In genomic region chr6:7564537-7564936, GRCm38 (mm10) we compare ENCODE assay signal across 20 mouse cellular contexts. TPM values are rescaled to one million over a fixed set of nuclear protein-coding genes. Genes with fewer than 3 reads are reported as not detected.
"Had no signal": no experiment of that assay in that cellular context is flagged by ENCODE, and none has a peak within 500 bp of the region (broad histone marks: within the 10 kb centered on the region; RNA-seq: fewer than 3 reads in every experiment).

No protein-coding gene starts in this region.

- H3K4me2 ChIP-seq: lung, embryonic 14.5 days; midbrain, embryonic 12.5 days; stomach, embryonic 15.5 days had no signal

- H3K4me3 ChIP-seq: midbrain, embryonic 10.5 days; midbrain, embryonic 12.5 days; stomach, embryonic 15.5 days had no signal

- H3K27ac ChIP-seq: liver, embryonic 14.5 days; midbrain, embryonic 10.5 days; midbrain, embryonic 12.5 days; stomach, embryonic 15.5 days; stomach, postnatal 0 days had no signal

- H3K9ac ChIP-seq: liver, embryonic 14.5 days; lung, embryonic 14.5 days; midbrain, embryonic 12.5 days; stomach, embryonic 15.5 days had no signal

- DNase-seq: lung, adult 18-20 months; lung, embryonic 14.5 days; lung, postnatal 10 days; lung, postnatal 4 days; midbrain, embryonic 14.5 days; retina, postnatal 1 day; right cerebral cortex, postnatal 14 days; thymus, adult 2 months; thymus, postnatal 25 days; thymus, postnatal 4 days had no signal

- H3K27me3 ChIP-seq: midbrain, embryonic 12.5 days; stomach, embryonic 15.5 days had no signal

- ATAC-seq: midbrain, embryonic 16.5 days had no signal

- H3K9me3 ChIP-seq: midbrain, embryonic 10.5 days; midbrain, embryonic 12.5 days; stomach, embryonic 15.5 days had no signal

- H3K4me1 ChIP-seq: midbrain, embryonic 10.5 days; stomach, embryonic 15.5 days had no signal

- H3K36me3 ChIP-seq: midbrain, embryonic 10.5 days; midbrain, embryonic 12.5 days; stomach, embryonic 15.5 days had no signal

RNA-seq across cellular contexts. Expression of gene Tac1, which starts 9.9 kb away (rescaled TPM):
- total RNA-seq: megakaryocyte, adult 5-6 weeks; megakaryocyte-erythroid progenitor cell, adult 5-6 weeks had no signal
- polyA plus RNA-seq: liver, embryonic 14.5 days; lung, embryonic 16.5 days; spleen, adult 2 months had no signal
